Mouse (Mus musculus) E14TG2a.4 (cell line): Measurements from ENCODE around the gene Imp3.
A peak's percentile ranks its signal among the peaks of the same experiment; 100 is the strongest.

Experiments used
- H3K27me3 ChIP-seq: 2 replicates; pipeline ENCODE4 v1.6.1; 2014; ENCODE audit warnings: low read length, control low read depth; ENCODE audit not compliant: insufficient read depth
- H3K36me3 ChIP-seq: 2 replicates; pipeline ENCODE4 v1.6.1; 2014; ENCODE audit warnings: low read length, control low read depth; ENCODE audit not compliant: insufficient read depth
- H3K4me1 ChIP-seq: replicated peaks from 2 replicates; pipeline ENCODE4 v1.6.1; 2014; ENCODE audit warnings: low read depth, low read length, control low read depth
- H3K4me3 ChIP-seq: replicated peaks from 2 replicates; pipeline ENCODE4 v1.5.1; 2014; ENCODE audit warnings: mild to moderate bottlenecking, low read length
- H3K9me3 ChIP-seq: 2 replicates; pipeline ENCODE4 v1.6.1; 2014; ENCODE audit warnings: low read length, control low read depth
- CTCF ChIP-seq: conservative IDR thresholded peaks from 2 replicates; pipeline ENCODE4 v1.5.1; 2014; ENCODE audit warnings: low read length
- NANOG ChIP-seq: IDR thresholded peaks from 2 replicates; pipeline ENCODE4 v1.6.1; 2014; ENCODE audit warnings: borderline replicate concordance, low read length, mixed read lengths
- POU5F1 ChIP-seq: IDR thresholded peaks from 2 replicates; pipeline ENCODE4 v1.6.1; 2014; ENCODE audit warnings: low read length, borderline replicate concordance

Imp3 gene

GRCm38 (mm10) chr9:56926025-56926360 is 11.3 kb upstream of the Imp3 start:
- Histone ChIP-seq H3K9me3 (0 out of 2 replicates have a peak, but pooled peaks cover 4% of the 10 kb centered on the region), H3K36me3 (no peaks in the 10 kb centered on the region), H3K27me3 (peaks cover 85% of the 10 kb centered on the region), H3K4me1 (peaks cover 49% of the 10 kb centered on the region), H3K4me3 (no peak overlapping the region)
- TF ChIP-seq NANOG (no peak), POU5F1 (no peak), CTCF (no peak)

- H3K4me1 ChIP-seq: peaks cover 49% of the 10 kb centered on the region
Observed at GRCm38 (mm10) chr9:56926387-56926786, 10.9 kb upstream of the Imp3 start.

GRCm38 (mm10) chr9:56927191-56928012 is 9.9 kb upstream of the Imp3 start:
- peaks cover 90% of the 10 kb centered on the region for H3K27me3 ChIP-seq
- no peak for TF ChIP-seq CTCF
- no peak for TF ChIP-seq POU5F1
- no peak for TF ChIP-seq NANOG
- peak overlapping the region; percentile 84 for H3K4me3 ChIP-seq
- H3K9me3 ChIP-seq: no peaks in the 10 kb centered on the region
- no peaks in the 10 kb centered on the region for H3K36me3 ChIP-seq
- peaks cover 49% of the 10 kb centered on the region for H3K4me1 ChIP-seq

More at GRCm38 (mm10) chr9:56926387-56926786, 10.9 kb upstream of the Imp3 start:
- Histone ChIP-seq H3K4me3 (no peak overlapping the region), H3K27me3 (peaks cover 89% of the 10 kb centered on the region), H3K36me3 (no peaks in the 10 kb centered on the region), H3K9me3 (0 out of 2 replicates have a peak, but pooled peaks cover 3% of the 10 kb centered on the region)
- no peak for TF ChIP-seq POU5F1
- no peak for TF ChIP-seq NANOG
- TF ChIP-seq CTCF: no peak

- H3K27me3 ChIP-seq: peaks cover 83% of the 10 kb centered on the region
- H3K36me3 ChIP-seq: no peaks in the 10 kb centered on the region
- H3K4me3 ChIP-seq: peak within 1 kb of the TSS; percentile 84
- TF ChIP-seq CTCF (no peak), NANOG (no peak), POU5F1 (no peak)
- peaks cover 49% of the 10 kb centered on the region for H3K4me1 ChIP-seq
- no peaks in the 10 kb centered on the region for H3K9me3 ChIP-seq
Observed at GRCm38 (mm10) chr9:56928041-56928811, 9.0 kb upstream of the Imp3 start, which contains the start of gene Snx33. Snx33 (minus strand) TSS chr9:56928371.

- TF ChIP-seq NANOG (no peak), CTCF (no peak), POU5F1 (no peak)
- Histone ChIP-seq H3K4me1 (peaks cover 40% of the 10 kb centered on the region), H3K4me3 (no peak overlapping the region), H3K27me3 (peaks cover 70% of the 10 kb centered on the region), H3K9me3 (no peaks in the 10 kb centered on the region), H3K36me3 (no peaks in the 10 kb centered on the region)
Observed at GRCm38 (mm10) chr9:56929496-56929895, 7.8 kb upstream of the Imp3 start.

- TF ChIP-seq NANOG (no peak), POU5F1 (no peak), CTCF (no peak)
- H3K9me3 ChIP-seq: no peaks in the 10 kb centered on the region
- no peak overlapping the region for H3K4me3 ChIP-seq
- H3K36me3 ChIP-seq: no peaks in the 10 kb centered on the region
- peaks cover 33% of the 10 kb centered on the region for H3K4me1 ChIP-seq
- H3K27me3 ChIP-seq: peaks cover 60% of the 10 kb centered on the region
Observed at GRCm38 (mm10) chr9:56930556-56930955, 6.7 kb upstream of the Imp3 start.

GRCm38 (mm10) chr9:56936861-56937222 is 433 bp upstream of the Imp3 start:
- H3K9me3 ChIP-seq: no peaks in the 10 kb centered on the region
- TF ChIP-seq POU5F1: no peak
- TF ChIP-seq NANOG: no peak
- no peak for TF ChIP-seq CTCF
- H3K4me1 ChIP-seq: peaks cover 34% of the 10 kb centered on the region
- H3K4me3 ChIP-seq: peak overlapping the region; percentile 99
- peaks cover 28% of the 10 kb centered on the region for H3K36me3 ChIP-seq
- H3K27me3 ChIP-seq: 0 out of 2 replicates have a peak, but pooled peaks cover under 1% of the 10 kb centered on the region

GRCm38 (mm10) chr9:56938374-56938773 is 1.1 kb downstream of the Imp3 start:
- peaks cover 28% of the 10 kb centered on the region for H3K36me3 ChIP-seq

More at GRCm38 (mm10) chr9:56938374-56938773, 1.1 kb downstream of the Imp3 start:
- Histone ChIP-seq H3K4me3 (peak overlapping the region; percentile 99), H3K9me3 (no peaks in the 10 kb centered on the region), H3K27me3 (no peaks in the 10 kb centered on the region), H3K4me1 (peaks cover 34% of the 10 kb centered on the region)
- TF ChIP-seq CTCF: no peak
- TF ChIP-seq POU5F1: no peak
- no peak for TF ChIP-seq NANOG
